Mouse (Mus musculus) kidney, adult 2 months (tissue): ENCODE measurements at regions not wholly inside any gene's neighbourhood (a gene's known extent, or its start where the extent isn't known, plus 50 kb on each side); places are given as distances from the start of the nearest gene placed in this dataset.

Experiments used
- CTCF ChIP-seq: fragments of 200-500 bp; conservative IDR thresholded peaks from 2 replicates; pipeline ENCODE4 v1.5.1; 2011; ENCODE audit warnings: low read depth, mild to moderate bottlenecking, control low read depth, low read length, moderate library complexity, mixed read lengths; ENCODE audit not compliant: insufficient read depth, insufficient read length
- POLR2A ChIP-seq: fragments of 200-500 bp; IDR thresholded peaks from one replicate; pipeline ENCODE4 v1.6.1; 2011; ENCODE audit warnings: low read depth, low read length, control low read depth

GRCm38 (mm10) chr4:74466081-74466480 lies 223.8 kb downstream of the Kdm4c start:
- TF ChIP-seq CTCF (no peak), POLR2A (no peak)
